Mouse (Mus musculus) hindbrain, embryonic 13.5 days (tissue): ENCODE data around the gene Eri3. TPM values are rescaled to one million over a fixed set of nuclear protein-coding genes. Genes with fewer than 3 reads are reported as not detected.

Experiments
- ATAC-seq: fragments of 200-750 bp; cut with Nextera tagmentation; 2 replicates; pipeline ENCODE4 v1.8.0; 2017; ENCODE audit warnings: moderate TSS enrichment; ENCODE audit not compliant: low FRiP score
- H3K27ac ChIP-seq: fragments of 300-500 bp; sonication (generic); 2 replicates; pipeline ENCODE4 v1.5.1; 2015; ENCODE audit warnings: inconsistent platforms, mild to moderate bottlenecking, moderate library complexity
- H3K27me3 ChIP-seq: fragments of 300-500 bp; sonication (generic); 2 replicates; pipeline ENCODE4 v1.6.1; 2015; ENCODE audit warnings: mild to moderate bottlenecking, inconsistent platforms
- H3K36me3 ChIP-seq: fragments of 300-500 bp; sonication (generic); 2 replicates; pipeline ENCODE4 v1.6.1; 2015; ENCODE audit warnings: mild to moderate bottlenecking, inconsistent platforms
- H3K4me1 ChIP-seq: fragments of 300-500 bp; sonication (generic); replicated peaks from 2 replicates; pipeline ENCODE4 v1.6.1; 2015; ENCODE audit warnings: inconsistent platforms
- H3K4me2 ChIP-seq: fragments of 300-500 bp; sonication (generic); 2 replicates; pipeline ENCODE4 v1.6.1; 2015; ENCODE audit warnings: inconsistent platforms, mild to moderate bottlenecking, moderate library complexity
- H3K4me3 ChIP-seq: fragments of 300-500 bp; sonication (generic); 2 replicates; pipeline ENCODE4 v1.5.1; 2015; ENCODE audit warnings: mild to moderate bottlenecking, inconsistent platforms
- H3K9ac ChIP-seq: fragments of 300-500 bp; sonication (generic); 2 replicates; pipeline ENCODE4 v1.6.1; 2015; ENCODE audit warnings: mild to moderate bottlenecking, inconsistent platforms
- H3K9me3 ChIP-seq: fragments of 300-500 bp; sonication (generic); 2 replicates; pipeline ENCODE4 v1.6.1; 2016; ENCODE audit warnings: inconsistent platforms
- WGBS: fragments of 180-500 bp; shearing (Covaris S2); methylation state at CpG from one replicate; pipeline ENCODE4 v1.1.7; 2015; 5-methylcytosine and 5-hydroxymethylcytosine counted together
- polyA plus RNA-seq: library from polyadenylated mRNA; unstranded; fragments of >200 nt; fragmentation: Nextera tagmentation; extraction: Ambion mirVana; gene quantifications from 2 replicates; pipeline ENCODE4 v1.2.1, GENCODE M21; 2015

The Eri3 gene
- polyA plus RNA-seq, 1 experiment from 2014 or later, result 214 TPM

DNA sequence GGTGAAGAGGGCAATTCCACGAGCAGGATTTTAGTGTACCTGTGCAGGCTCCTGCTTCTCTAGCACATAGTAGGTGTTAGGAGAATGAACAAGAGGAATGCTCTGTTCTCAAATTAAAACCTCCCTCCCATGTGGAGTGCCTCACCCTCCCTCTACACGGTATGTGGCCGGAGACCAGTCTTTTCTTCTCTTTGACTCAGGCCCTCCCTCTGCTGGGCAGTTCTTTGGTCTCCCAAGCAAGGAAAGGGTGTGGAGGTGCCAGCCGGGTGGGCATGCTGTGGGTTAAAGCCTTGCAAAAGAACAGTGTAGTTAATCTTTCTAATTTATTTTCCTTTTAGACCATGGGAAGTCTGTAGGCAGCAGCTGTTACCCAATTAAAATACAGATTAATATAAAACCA lies 37.3 kb downstream of the Eri3 start:
- Histone ChIP-seq H3K4me1 (peaks cover 24% of the 10 kb centered on the region), H3K4me2 (no peak overlapping the region), H3K9me3 (no peaks in the 10 kb centered on the region), H3K4me3 (no peak overlapping the region), H3K9ac (no peak overlapping the region), H3K27me3 (no peaks in the 10 kb centered on the region), H3K27ac (no peak overlapping the region), H3K36me3 (peaks cover 46% of the 10 kb centered on the region)
- no peak for ATAC-seq
- WGBS, result 26% methylated on average over 4 of the region's 4 CpGs

DNA sequence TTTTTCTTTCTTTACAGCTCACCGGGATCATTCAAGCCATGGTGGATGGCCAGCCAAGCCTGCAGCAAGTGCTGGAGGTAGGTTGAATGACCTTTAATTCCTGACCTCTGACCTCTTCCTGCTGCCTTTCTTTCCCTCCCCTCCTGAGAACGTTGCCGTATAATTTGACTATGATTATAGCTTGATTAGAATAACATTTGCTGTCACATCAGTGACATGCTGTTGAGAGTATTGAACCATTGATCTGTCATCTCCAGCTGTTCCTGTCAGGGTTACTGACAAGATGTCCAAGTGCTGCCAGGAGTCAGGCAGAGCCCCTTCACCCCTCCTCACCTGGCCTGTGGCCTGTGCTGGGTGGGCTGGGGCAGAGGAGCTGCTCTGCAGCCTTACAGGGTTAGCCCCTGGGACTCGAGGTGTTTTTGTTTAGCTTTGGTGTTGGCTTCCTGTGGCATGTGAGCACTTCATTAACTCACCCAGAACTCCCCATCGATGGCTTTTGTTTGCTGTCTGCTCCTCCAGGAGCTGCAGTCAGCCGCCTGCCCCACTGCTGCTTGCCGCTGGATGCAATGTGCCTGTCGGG lies 39.0 kb downstream of the Eri3 start:
- H3K36me3 ChIP-seq, result peaks cover 45% of the 10 kb centered on the region
- H3K4me3 ChIP-seq, result no peak overlapping the region
- H3K4me2 ChIP-seq, result no peak overlapping the region
- H3K27ac ChIP-seq, result peak overlapping the region; percentile 19
- no peaks in the 10 kb centered on the region for H3K9me3 ChIP-seq
- WGBS, result 19% methylated on average over 8 of the region's 8 CpGs
- no peak for ATAC-seq
- peaks cover 24% of the 10 kb centered on the region for H3K4me1 ChIP-seq
- no peaks in the 10 kb centered on the region for H3K27me3 ChIP-seq
- H3K9ac ChIP-seq, result no peak overlapping the region

DNA sequence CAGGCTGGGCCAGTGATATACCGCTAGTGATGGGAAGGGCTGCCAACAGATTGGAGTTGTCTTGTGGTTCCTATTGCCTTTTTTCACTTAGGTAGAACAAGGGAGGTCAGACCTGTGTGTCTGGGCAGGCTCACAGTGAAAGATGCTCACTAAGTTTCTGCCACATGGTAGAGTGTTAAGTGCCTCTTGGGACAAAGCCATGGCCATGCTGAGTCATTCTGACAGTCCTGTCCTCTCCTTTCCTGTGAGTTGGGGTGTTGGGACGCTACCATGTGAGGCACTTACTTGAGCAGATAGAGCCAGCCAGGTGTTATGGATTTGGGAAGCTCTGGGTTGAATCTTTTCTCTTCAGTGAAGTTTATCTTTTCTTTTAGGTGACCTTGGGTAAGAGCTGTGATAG lies 40.6 kb downstream of the Eri3 start:
- Histone ChIP-seq H3K4me2 (no peak overlapping the region), H3K27me3 (no peaks in the 10 kb centered on the region), H3K36me3 (peaks cover 46% of the 10 kb centered on the region)

DNA sequence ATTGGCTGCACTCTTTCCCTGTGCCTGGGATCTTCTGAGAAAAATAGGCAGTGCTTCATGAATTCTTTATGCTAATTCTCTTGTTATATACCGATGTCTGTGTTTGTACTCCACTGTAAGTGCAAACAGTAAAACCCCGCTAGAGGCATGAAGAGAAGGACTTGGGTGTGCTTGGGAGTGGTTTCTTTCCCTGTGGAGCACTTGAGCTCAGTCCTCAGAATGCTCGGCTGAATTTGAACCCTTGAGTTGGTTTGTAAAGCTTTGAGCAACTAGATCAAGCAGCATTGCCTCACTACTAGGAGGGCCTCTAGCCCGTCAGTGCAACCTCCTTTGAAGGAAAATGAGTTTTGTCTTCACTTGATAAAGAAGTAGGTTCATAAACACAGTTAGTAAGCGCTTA lies 42.0 kb downstream of the Eri3 start:
- no peak overlapping the region for H3K4me2 ChIP-seq

More for the DNA sequence above, 40.6 kb downstream of the Eri3 start:
- Histone ChIP-seq H3K4me1 (peaks cover 29% of the 10 kb centered on the region), H3K4me3 (no peak overlapping the region), H3K9ac (no peak overlapping the region), H3K9me3 (no peaks in the 10 kb centered on the region), H3K27ac (no peak overlapping the region)
- WGBS, result 95% methylated on average over 2 of the region's 2 CpGs
- ATAC-seq, result no peak

DNA sequence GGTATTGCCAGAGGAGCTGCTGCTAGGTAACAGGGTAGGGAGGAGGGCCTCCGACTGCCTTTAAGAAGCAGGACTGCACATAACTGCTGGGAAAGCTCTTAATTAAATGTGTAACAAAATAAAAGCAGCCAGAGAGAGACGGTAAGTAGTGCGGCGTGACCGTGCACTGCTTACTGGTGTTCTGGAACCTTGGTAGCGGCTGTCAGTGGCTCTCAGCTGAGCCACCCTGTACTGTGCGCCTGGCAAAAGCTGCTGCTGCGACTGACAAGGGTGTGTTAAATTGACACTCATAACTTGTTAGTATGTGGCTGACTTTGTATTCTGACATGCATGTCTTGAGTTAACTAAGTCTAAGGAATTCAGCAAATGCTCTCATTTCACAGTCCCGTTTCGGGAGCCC lies 45.1 kb downstream of the Eri3 start:
- WGBS, result 83% methylated on average over 10 of the region's 10 CpGs
- Histone ChIP-seq H3K36me3 (peaks cover 78% of the 10 kb centered on the region), H3K4me3 (no peak overlapping the region), H3K4me2 (no peak overlapping the region), H3K9ac (no peak overlapping the region), H3K27ac (no peak overlapping the region), H3K9me3 (no peaks in the 10 kb centered on the region), H3K4me1 (peaks cover 14% of the 10 kb centered on the region), H3K27me3 (no peaks in the 10 kb centered on the region)
- ATAC-seq, result 0 out of 2 replicates have a peak, but pooled peaks have one; percentile 30

More for the DNA sequence above, 42.0 kb downstream of the Eri3 start:
- Histone ChIP-seq H3K27me3 (no peaks in the 10 kb centered on the region), H3K9me3 (no peaks in the 10 kb centered on the region), H3K36me3 (peaks cover 56% of the 10 kb centered on the region), H3K4me3 (no peak overlapping the region), H3K9ac (no peak overlapping the region), H3K4me1 (peaks cover 25% of the 10 kb centered on the region), H3K27ac (no peak overlapping the region)
- 85% methylated on average over 5 of the region's 5 CpGs for WGBS
- ATAC-seq, result no peak

DNA sequence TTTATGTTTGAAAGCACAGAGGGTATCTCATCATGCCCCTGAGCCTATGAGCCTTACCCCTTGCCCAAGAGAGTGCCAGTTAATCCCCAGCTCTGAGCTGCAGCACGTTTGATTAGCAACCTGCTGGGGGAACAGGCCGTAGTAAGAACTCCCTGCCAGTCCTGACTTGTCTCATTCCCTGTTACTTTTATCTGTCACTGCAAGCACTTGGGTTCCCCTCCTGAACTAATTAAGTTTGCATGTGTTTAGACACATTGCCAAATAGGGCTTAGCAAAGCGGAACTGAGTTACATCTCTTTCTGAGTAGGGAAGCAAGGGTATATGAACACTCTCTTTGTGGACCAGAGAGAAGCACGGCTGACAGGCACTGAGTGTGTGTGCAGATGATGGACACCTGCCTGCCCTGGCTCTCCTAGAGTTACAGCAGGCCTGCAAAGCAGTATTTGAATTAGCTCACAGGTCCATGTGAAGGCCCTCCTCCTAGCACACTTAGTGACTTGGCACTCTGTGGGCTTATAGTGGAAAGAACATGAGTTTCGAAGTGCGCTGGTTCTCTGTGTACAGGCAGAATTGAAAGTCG lies 49.9 kb downstream of the Eri3 start:
- ATAC-seq, result peak; percentile 25; the same call in 1 of the 2 replicates
- Histone ChIP-seq H3K36me3 (peaks cover 39% of the 10 kb centered on the region), H3K27me3 (no peaks in the 10 kb centered on the region), H3K4me2 (no peak overlapping the region), H3K4me3 (no peak overlapping the region), H3K4me1 (peaks cover 43% of the 10 kb centered on the region), H3K27ac (peak overlapping the region; percentile 10; the same call in 1 of the 2 replicates), H3K9ac (no peak overlapping the region), H3K9me3 (no peaks in the 10 kb centered on the region)
- 69% methylated on average over 7 of the region's 7 CpGs for WGBS

DNA sequence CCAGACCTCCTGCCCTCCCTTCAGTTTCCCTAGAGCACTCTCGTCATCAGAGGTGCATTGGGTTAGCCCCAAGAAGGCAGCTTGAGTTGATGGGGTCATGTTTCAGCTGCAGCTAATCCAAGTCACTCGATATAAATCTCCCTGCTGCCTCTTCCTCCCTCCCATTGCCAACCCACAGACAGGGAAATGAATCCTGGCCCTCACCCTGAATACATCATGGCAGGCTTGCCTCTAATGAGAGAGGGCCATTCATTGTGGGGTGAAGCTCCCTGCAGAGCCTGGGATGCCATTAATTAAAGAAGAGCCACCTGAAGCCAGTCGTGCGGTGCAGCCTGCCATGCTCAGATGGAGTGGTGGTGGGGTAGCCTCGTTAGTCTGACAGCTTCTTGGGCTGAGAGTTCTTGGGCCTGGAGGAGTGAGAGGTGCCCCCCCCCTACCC lies 51.2 kb downstream of the Eri3 start:
- no peaks in the 10 kb centered on the region for H3K9me3 ChIP-seq
- 19% methylated on average over 5 of the region's 5 CpGs for WGBS
- peak; percentile 47; the same call in 1 of the 2 replicates for ATAC-seq

DNA sequence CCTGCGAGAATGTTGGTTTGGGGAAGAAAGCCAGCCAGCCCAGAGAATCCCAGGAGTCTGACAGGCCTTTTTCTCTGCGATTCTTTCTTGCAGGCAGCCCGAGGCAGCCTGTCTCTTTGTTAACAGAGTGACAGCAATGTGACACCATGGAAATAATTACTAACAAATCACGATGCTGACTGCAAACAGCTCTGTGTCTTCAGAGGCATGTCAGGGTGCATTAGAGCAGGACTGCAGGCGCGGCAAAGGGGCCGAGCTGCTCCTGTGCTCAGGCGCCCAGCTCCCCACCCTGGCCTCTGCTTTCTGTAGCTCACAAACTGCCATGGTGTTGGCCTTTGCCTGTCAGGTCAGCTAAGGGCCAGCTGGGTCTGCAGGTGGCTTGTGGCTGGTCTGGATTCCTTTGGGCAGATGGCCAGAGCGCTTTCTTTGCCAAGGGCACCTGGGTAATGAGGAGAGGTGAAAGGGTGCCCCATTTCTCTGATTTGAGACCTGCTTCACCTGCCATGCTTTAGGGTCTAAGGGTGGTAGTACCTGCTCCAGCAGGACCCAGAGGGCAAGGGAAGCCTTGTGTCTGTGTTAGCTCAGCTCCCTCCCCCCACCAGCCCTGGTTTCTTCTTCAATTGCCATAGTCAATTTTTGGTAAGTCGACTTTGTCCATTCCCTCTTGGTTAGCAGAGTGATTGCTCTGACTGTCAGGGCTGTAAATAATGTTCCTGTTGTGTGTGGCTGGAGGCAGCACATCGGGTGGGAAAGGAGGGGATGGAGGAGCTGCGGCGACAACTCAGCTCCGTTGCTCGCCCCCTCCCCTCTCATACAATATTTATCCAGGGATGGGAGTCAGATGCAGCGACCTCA lies 55.2 kb downstream of the Eri3 start:
- H3K4me1 ChIP-seq, result peaks cover 67% of the 10 kb centered on the region
- H3K27me3 ChIP-seq, result no peaks in the 10 kb centered on the region
- peak overlapping the region; percentile 23 for H3K4me2 ChIP-seq
- H3K36me3 ChIP-seq, result 0 out of 2 replicates have a peak, but pooled peaks cover 6% of the 10 kb centered on the region
- WGBS, result 11% methylated on average over 16 of the region's 16 CpGs
- ATAC-seq, result 0 out of 2 replicates have a peak, but pooled peaks have one; percentile 34
- H3K27ac ChIP-seq, result peak overlapping the region; percentile 88
- H3K4me3 ChIP-seq, result no peak overlapping the region
- H3K9ac ChIP-seq, result peak overlapping the region; percentile 63
- H3K9me3 ChIP-seq, result no peaks in the 10 kb centered on the region

More for the DNA sequence above, 51.2 kb downstream of the Eri3 start:
- Histone ChIP-seq H3K36me3 (peaks cover 28% of the 10 kb centered on the region), H3K27me3 (no peaks in the 10 kb centered on the region), H3K27ac (peak overlapping the region; percentile 35; the same call in 1 of the 2 replicates), H3K4me3 (no peak overlapping the region), H3K9ac (no peak overlapping the region), H3K4me1 (peaks cover 51% of the 10 kb centered on the region), H3K4me2 (no peak overlapping the region)

DNA sequence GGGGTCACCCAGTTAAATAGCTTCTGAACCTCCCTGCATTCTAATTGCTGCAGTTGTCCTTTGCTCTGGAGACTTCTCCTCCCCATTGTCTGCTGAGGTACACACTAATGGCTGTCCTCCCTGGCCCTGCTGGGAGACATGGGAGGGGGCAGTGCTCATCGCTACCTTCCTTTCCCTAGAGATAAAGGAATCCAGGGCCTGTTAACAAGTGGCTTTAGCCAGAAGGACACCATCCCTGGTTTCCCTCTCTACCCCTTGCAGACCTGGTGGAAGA lies 55.7 kb downstream of the Eri3 start:
- H3K4me1 ChIP-seq, result peaks cover 61% of the 10 kb centered on the region
- ATAC-seq, result no peak
- peak overlapping the region; percentile 63 for H3K9ac ChIP-seq
- no peak overlapping the region for H3K4me3 ChIP-seq
- H3K4me2 ChIP-seq, result peak overlapping the region; percentile 13; the same call in 1 of the 2 replicates
- H3K36me3 ChIP-seq, result peaks cover 8% of the 10 kb centered on the region; the same call in 1 of the 2 replicates
- H3K27me3 ChIP-seq, result no peaks in the 10 kb centered on the region
- H3K27ac ChIP-seq, result peak overlapping the region; percentile 88
- H3K9me3 ChIP-seq, result no peaks in the 10 kb centered on the region
- WGBS, result 4% methylated on average over 1 of the region's 1 CpGs

DNA sequence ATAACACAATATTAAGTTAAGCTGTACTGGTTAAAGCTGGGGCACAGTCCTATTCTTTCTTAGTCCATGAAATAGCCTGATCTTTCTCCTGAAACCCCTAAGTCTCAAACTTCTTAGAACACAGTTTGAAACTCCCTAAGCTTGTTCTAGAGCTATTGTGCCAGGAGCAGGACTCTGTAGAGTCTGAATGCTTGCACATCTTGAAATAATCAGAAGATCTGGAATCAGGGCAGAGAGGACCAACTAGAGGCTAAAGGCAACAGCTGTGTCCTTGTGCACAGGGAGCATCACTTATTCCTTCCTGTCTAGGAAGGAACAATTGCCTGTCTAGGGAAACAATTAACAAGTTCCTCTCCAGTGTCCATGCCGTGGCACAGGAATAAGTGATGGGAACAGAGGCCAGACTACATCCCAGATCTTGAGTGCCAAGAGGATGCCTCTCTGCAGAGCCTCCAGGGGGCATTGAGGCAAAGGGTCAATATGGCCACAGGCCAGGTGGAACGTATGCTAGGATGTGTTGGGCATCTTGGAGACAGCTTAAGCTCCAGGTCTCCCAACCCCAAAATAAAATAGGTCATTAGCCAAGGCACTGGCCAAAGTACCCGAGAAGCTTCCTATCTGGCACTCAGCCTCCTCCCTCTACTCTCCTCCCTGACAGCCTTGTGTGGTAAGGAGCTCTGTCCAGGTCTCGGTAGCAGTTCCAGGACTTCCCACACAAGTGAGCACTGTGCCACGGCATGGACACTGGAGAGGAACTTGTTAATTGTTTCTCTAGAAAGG lies 56.9 kb downstream of the Eri3 start:
- Histone ChIP-seq H3K27me3 (no peaks in the 10 kb centered on the region), H3K9me3 (no peaks in the 10 kb centered on the region), H3K4me3 (no peak overlapping the region), H3K4me2 (no peak overlapping the region), H3K27ac (no peak overlapping the region), H3K36me3 (peaks cover 17% of the 10 kb centered on the region), H3K9ac (no peak overlapping the region), H3K4me1 (peaks cover 56% of the 10 kb centered on the region)
- ATAC-seq, result no peak
- 83% methylated on average over 5 of the region's 5 CpGs for WGBS

DNA sequence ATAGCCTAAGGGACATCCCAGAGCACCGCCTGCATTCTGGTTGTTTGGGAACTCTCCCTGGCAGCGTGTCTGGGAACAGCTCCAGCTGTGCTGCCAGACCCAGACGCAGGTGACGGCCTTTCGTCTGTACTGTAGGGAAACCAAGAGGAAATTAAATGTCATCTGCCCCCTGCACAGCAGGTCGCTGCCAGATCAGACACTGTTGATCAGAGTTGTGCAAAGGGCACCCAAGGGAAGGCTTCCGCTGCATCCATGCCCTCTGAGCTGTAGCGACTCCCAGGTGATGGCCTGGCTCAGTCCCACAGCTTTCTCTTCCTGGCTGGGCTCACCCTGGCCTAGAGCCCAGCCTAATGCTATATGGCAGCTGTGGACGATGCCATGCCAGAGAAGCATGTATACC lies 58.1 kb downstream of the Eri3 start:
- H3K9me3 ChIP-seq, result no peaks in the 10 kb centered on the region
- no peaks in the 10 kb centered on the region for H3K27me3 ChIP-seq
- H3K36me3 ChIP-seq, result peaks cover 29% of the 10 kb centered on the region
- H3K4me3 ChIP-seq, result no peak overlapping the region
- no peak overlapping the region for H3K4me2 ChIP-seq
- no peak for ATAC-seq
- H3K4me1 ChIP-seq, result peaks cover 56% of the 10 kb centered on the region
- H3K27ac ChIP-seq, result peak overlapping the region; percentile 14; the same call in 1 of the 2 replicates
- 0 out of 2 replicates have a peak overlapping the region, but pooled peaks have one; percentile 9 for H3K9ac ChIP-seq
- WGBS, result 45% methylated on average over 9 of the region's 9 CpGs
